Mouse (Mus musculus): ENCODE measurements around the gene Col4a3bp. TPM values are rescaled to one million over a fixed set of nuclear protein-coding genes. Genes with fewer than 3 reads are reported as not detected.

The Col4a3bp gene
- total RNA-seq, 2 experiments from 2014 or later = 31.5 to 39.7 TPM

Other genes starting within 250 kb of the Col4a3bp start
- gene Poc5, start 154.3 kb upstream of the Col4a3bp start, total RNA-seq (2021) = 1 to 10 TPM; 6.0 to 6.3 TPM
- not detected for gene Ankdd1b, start 71.4 kb upstream of the Col4a3bp start, total RNA-seq (2021)
- not detected for gene Gm17622, start 51.9 kb upstream of the Col4a3bp start, total RNA-seq (2021)
- gene Polk, start within 50 bp of the Col4a3bp start, total RNA-seq (2021) = 1 to 10 TPM; 3.3 to 3.7 TPM
- 1 to 10 TPM; 6.8 to 8.5 TPM for gene Hmgcr, start 128.3 kb downstream of the Col4a3bp start, total RNA-seq (2021)
- gene Ankrd31, start 205.7 kb downstream of the Col4a3bp start, total RNA-seq (2021) = not detected

All from gastrocnemius, postnatal 25 days (tissue).